Mouse (Mus musculus) bone marrow macrophage, adult 2 months (primary cell): Measurements from ENCODE around the gene Alg6.

Experiments used
- CTCF ChIP-seq: IDR thresholded peaks from 2 replicates; pipeline ENCODE4 v1.5.1; 2012; ENCODE audit warnings: low read depth, mild to moderate bottlenecking, low read length, moderate library complexity
- POLR2A ChIP-seq: IDR thresholded peaks from 2 replicates; pipeline ENCODE4 v1.6.1; 2012; ENCODE audit warnings: mild to moderate bottlenecking, low read depth, low read length, borderline replicate concordance

GRCm38 (mm10) chr4:99773041-99773440 lies 57.6 kb downstream of the Alg6 start:
- TF ChIP-seq CTCF, result no peak
- TF ChIP-seq POLR2A, result no peak
